Mouse (Mus musculus) liver, postnatal 0 days (tissue): Measurements from ENCODE around the gene Uaca.

ENCODE experiments used
- CTCF ChIP-seq: sonication (generic); IDR thresholded peaks from 2 replicates; pipeline ENCODE4 v1.5.1; 2016; ENCODE audit warnings: antibody characterized with exemption, low read depth
- EP300 ChIP-seq: IDR thresholded peaks from 2 replicates; pipeline ENCODE4 v1.6.1; 2016; ENCODE audit warnings: antibody characterized with exemption, low read depth, mild to moderate bottlenecking

- TF ChIP-seq EP300 = no peak
- TF ChIP-seq CTCF = no peak
Measured at GRCm38 (mm10) chr9:60773713-60774112, 20.6 kb upstream of the Uaca start.
